Mouse (Mus musculus) limb, embryonic 10.5 days (tissue): ENCODE results near the gene Gnat3. TPM values are rescaled to one million over a fixed set of nuclear protein-coding genes. Genes with fewer than 3 reads are reported as not detected.
"Not testable (repeated sequence)": the region's sequence is repeated elsewhere in the genome, so short reads cannot be mapped to it uniquely, and the experiment has no call there.

Experiments used
- DNase-seq: peaks from one replicate; pipeline ENCODE4 v3.0.0-alpha.2; 2017; ENCODE audit warnings: low spot score
- H3K27ac ChIP-seq: fragments of 300-500 bp; sonication (generic); 2 replicates; pipeline ENCODE4 v1.5.1; 2016; ENCODE audit warnings: mild to moderate bottlenecking
- H3K27me3 ChIP-seq: fragments of 300-500 bp; sonication (generic); 2 replicates; pipeline ENCODE4 v1.6.1; 2016; ENCODE audit warnings: low read depth, mild to moderate bottlenecking; ENCODE audit not compliant: poor library complexity, severe bottlenecking
- H3K36me3 ChIP-seq: fragments of 300-500 bp; sonication (generic); 2 replicates; pipeline ENCODE4 v1.6.1; 2016; ENCODE audit warnings: mild to moderate bottlenecking, moderate library complexity
- H3K4me1 ChIP-seq: fragments of 300-500 bp; sonication (generic); 2 replicates; pipeline ENCODE4 v1.6.1; 2016
- H3K4me3 ChIP-seq: fragments of 300-500 bp; sonication (generic); 2 replicates; pipeline ENCODE4 v1.5.1; 2016; ENCODE audit warnings: mild to moderate bottlenecking, moderate library complexity
- H3K9me3 ChIP-seq: fragments of 300-500 bp; sonication (generic); replicated peaks from 2 replicates; pipeline ENCODE4 v1.6.1; 2016; ENCODE audit warnings: mild to moderate bottlenecking
- WGBS: fragments of 180-500 bp; shearing (Covaris S2); methylation state at CpG from one replicate; pipeline ENCODE4 v1.1.7; 2016; 5-methylcytosine and 5-hydroxymethylcytosine counted together
- polyA plus RNA-seq: library from polyadenylated mRNA; unstranded; fragments of >200 nt; fragmentation: Nextera tagmentation; extraction: Ambion mirVana; gene quantifications from 2 replicates; pipeline ENCODE4 v1.2.1, GENCODE M21; 2016

Gnat3 gene
- not detected in 2 replicates for polyA plus RNA-seq

DNA sequence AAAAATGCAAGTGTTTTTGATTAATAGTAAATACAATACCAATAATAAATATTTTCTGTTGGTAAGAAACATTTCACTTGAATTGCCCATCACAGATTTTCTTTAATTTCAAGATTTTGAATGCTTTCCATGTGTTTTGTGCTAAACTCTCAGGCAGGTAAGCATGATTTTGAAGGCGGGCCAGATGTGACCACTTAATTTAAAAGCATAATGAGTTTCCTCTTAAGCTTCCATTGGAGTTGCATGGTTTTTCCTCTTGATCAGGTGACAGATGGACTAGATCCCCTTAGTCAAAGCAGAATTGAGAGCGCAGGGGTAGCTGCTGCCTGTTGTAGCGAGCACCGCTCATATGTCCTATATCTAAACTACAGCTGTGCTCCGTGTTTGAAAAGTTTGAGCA lies at the start of gene Gnat3:
Gene Gnat3, plus strand, starts transcription at position 301 of the 400 bp plus-strand sequence.
- H3K9me3 ChIP-seq, result no peaks in the 10 kb centered on the region
- no peaks in the 10 kb centered on the region for H3K4me1 ChIP-seq
- 84% methylated on average over 5 of the region's 5 CpGs for WGBS
- H3K27ac ChIP-seq, result no peak within 1 kb of the TSS
- no peak for DNase-seq
- no peak within 1 kb of the TSS for H3K4me3 ChIP-seq
- H3K27me3 ChIP-seq, result no peaks in the 10 kb centered on the region
- H3K36me3 ChIP-seq, result no peaks in the 10 kb centered on the region

DNA sequence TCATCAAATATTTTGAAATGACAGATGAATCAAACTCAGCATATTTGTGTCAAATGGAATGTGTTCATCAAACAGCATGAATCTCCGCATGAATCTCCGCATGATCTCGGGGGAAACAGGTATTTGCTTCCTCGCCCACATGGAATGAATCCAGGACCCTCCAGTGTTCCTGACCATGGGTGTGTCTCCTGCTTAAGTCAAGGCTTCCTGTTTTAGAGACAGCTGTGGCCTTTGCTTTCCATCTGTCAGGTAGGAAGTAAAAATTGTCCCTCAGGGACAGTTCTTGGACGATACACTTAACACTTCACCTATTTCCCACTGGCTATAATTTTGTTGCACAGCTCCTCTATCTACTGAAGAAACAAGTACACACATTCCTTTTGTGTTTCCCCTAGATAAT lies 43.4 kb upstream of the Gnat3 start:
- Histone ChIP-seq H3K4me1 (no peaks in the 10 kb centered on the region), H3K27me3 (no peaks in the 10 kb centered on the region), H3K4me3 (no peak overlapping the region), H3K27ac (no peak overlapping the region), H3K9me3 (no peaks in the 10 kb centered on the region), H3K36me3 (no peaks in the 10 kb centered on the region)
- WGBS, result 88% methylated on average over 5 of the region's 5 CpGs
- DNase-seq, result no peak

DNA sequence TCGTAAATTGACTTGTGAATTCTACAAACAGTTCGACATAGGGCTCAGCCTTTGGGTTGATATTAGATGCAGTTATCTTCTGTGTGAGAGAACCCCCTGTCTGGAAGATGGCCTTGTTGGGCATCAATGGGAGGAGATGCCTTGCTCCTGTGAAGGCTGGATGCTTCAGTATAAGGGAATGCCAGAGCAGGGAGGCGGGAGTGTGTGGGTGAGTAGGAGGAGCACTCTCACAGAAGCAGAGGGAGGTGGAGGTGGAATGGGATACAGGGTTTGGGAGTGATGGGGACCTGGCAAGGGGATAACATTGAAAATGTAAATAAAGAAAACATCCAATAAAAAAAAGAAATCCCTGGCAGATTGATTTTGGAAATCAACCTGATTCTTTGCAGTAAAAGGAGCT lies 38.7 kb upstream of the Gnat3 start:
- WGBS, result 88% methylated on average over 3 of the region's 3 CpGs
- no peak for DNase-seq
- Histone ChIP-seq H3K9me3 (no peaks in the 10 kb centered on the region), H3K27me3 (no peaks in the 10 kb centered on the region), H3K27ac (no peak overlapping the region), H3K4me1 (peaks cover 7% of the 10 kb centered on the region; the same call in 1 of the 2 replicates), H3K36me3 (no peaks in the 10 kb centered on the region), H3K4me3 (no peak overlapping the region)

DNA sequence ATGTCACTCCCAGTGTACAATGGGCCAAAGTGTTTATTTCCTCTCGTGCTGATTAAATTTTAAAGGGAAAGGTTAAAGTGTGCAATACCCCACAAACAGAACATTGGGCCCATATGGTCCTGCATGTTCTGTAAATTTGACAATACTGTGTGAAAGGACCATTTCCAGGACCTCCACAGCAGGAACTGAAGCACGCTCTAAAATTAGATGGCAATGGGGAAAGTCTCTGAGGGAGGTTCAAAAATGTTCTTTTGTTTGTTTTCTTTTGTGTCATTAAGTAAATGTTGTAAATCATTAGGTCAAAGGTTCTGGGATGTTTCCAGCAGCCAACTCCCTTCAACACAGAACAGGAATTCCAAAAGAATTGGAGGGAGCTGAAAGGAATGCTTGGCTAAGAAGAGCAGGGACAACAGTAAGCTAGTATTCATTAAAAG lies 38.2 kb upstream of the Gnat3 start:
- Histone ChIP-seq H3K9me3 (no peaks in the 10 kb centered on the region), H3K4me1 (peaks cover 9% of the 10 kb centered on the region), H3K27ac (no peak overlapping the region), H3K36me3 (no peaks in the 10 kb centered on the region), H3K4me3 (no peak overlapping the region), H3K27me3 (no peaks in the 10 kb centered on the region)
- DNase-seq, result no peak
- WGBS, result 57% methylated on average over 2 of the region's 2 CpGs

DNA sequence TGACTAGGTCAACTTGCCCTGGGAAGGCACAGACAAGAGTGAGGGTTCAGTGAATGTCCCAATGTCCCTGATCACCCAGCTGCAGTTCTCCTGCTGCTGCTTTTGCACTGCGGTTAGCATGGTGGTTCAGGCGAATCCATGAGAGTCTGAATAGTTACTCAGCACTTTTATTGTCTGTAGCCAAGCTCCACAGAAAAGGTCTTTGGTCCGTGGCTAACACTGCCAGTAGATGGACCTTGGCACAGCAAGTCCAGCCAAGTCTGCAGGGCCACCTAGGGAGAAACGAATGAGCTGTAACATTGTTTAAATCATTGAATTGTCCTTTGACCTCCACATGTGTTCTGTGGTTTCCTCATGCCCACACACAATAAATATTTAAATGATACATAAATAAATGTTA lies 33.9 kb upstream of the Gnat3 start:
- Histone ChIP-seq H3K4me1 (peaks cover 11% of the 10 kb centered on the region), H3K9me3 (no peaks in the 10 kb centered on the region), H3K27me3 (no peaks in the 10 kb centered on the region), H3K4me3 (no peak overlapping the region), H3K27ac (no peak overlapping the region), H3K36me3 (no peaks in the 10 kb centered on the region)
- 57% methylated on average over 4 of the region's 4 CpGs for WGBS
- no peak for DNase-seq

DNA sequence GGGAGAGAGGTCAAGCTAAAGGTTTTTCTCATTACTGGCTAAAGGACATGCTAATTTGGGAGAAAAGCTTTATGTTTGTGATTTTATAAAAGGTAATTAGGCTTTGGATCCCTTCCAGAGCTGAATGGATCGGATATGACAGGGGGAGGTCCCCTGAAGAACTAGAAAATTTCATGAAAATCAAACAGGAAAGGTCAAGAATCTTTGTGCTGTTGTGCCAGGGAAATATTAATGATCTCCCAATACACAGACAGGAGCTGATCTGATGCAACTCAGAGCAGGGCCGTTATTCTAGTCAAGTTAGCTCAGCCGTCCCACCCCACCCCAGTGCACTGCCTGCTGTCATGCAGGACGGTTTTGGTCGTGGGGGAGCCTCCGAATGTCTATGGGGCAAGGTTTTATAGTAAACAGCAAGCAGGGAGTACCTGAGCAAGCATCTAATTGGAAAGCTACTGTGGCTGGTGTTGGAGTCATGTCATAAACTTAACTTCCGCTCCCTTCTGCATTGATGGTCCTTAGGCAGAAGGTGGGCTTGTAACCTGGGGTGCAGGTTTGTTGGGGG lies 33.3 kb upstream of the Gnat3 start:
- H3K4me1 ChIP-seq, result peaks cover 11% of the 10 kb centered on the region
- H3K36me3 ChIP-seq, result no peaks in the 10 kb centered on the region
- no peak overlapping the region for H3K27ac ChIP-seq
- no peaks in the 10 kb centered on the region for H3K9me3 ChIP-seq
- DNase-seq, result no peak
- H3K27me3 ChIP-seq, result no peaks in the 10 kb centered on the region
- no peak overlapping the region for H3K4me3 ChIP-seq
- 68% methylated on average over 7 of the region's 7 CpGs for WGBS

DNA sequence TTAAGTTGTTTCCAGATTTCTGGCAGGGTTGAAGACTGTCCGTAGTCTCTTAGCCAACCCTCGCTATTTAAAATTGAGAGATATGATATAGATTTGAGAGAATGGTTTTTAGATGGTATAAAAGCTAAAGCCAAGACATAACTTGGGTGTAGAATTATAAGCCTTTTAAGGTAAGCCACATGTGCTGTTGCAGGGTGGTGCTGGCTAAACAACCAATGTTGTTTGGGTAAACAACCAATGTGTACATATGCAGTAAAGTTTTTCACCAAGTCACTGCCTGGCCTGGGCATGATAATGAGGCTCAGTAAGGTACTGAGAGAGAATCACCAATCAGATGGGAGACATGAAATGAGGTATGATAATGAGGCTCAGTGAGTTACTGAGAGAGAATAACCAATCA lies 30.8 kb upstream of the Gnat3 start:
- not testable (repeated sequence) for DNase-seq, H3K4me3 ChIP-seq
- WGBS, result 96% methylated on average over 2 of the region's 2 CpGs

DNA sequence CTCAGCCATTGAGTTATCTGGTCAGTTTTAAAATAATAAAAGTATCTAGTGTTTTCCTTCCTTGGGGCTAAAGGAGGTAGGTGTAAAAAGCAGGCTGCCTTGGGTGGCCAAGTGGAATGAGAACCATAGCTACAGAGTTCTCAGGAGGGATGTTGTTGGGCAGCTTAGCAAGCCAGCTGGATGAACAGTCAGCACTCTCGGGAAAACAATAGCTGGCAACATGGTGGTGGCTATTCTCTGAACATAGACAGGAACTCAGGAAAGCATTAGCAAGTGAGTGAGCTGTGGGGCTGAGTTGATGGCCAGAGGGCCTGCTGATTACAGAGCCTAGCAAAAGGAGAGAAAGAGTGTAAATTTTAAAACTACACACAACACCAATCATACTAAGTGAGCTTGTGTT lies 27.8 kb upstream of the Gnat3 start:
- H3K9me3 ChIP-seq, result no peaks in the 10 kb centered on the region
- no peak for DNase-seq
- H3K36me3 ChIP-seq, result no peaks in the 10 kb centered on the region
- no peaks in the 10 kb centered on the region for H3K27me3 ChIP-seq
- H3K4me1 ChIP-seq, result no peaks in the 10 kb centered on the region
- H3K4me3 ChIP-seq, result no peak overlapping the region
- no peak overlapping the region for H3K27ac ChIP-seq
- 90% methylated on average over 1 of the region's 1 CpGs for WGBS

More for the DNA sequence above, 30.8 kb upstream of the Gnat3 start:
- not testable (repeated sequence) for H3K36me3 ChIP-seq, H3K27ac ChIP-seq, H3K9me3 ChIP-seq, H3K27me3 ChIP-seq
- peaks cover 11% of the 10 kb centered on the region for H3K4me1 ChIP-seq

DNA sequence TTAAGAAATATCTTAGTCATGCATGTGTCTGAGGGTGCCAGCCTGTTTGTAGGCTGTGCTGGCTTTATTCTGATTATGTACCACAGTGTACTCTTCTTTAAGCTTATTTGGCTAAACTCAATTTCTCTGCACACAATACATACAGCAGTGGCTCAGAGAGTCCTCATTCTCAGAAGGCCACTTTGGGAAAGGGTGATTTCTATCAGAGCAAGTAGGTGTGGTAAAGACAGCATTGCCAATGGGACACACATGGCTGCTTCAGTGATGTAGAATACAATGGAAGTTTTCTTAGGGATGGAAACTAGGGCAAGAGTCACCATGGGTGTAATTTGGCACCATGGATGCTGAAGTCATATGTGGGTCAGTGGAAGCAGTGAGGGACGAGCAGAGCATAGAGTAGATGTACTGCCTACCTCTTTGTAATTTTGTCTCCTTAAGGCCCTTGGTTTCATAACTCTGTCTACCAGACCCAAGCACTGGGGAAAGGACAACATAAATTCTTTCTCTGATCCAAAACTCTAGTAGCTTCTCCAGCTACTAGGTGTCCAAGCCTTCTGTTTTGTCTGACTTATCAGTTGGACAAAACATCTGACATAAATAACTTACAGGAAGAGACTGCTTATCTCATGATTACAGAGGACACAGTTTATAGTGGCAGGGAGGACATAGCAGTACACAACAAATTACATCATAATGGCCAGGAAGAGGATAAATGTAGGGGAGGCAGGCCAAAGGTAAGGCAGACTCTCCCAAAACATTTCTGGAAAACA lies 24.0 kb upstream of the Gnat3 start:
- DNase-seq, result no peak
- Histone ChIP-seq H3K9me3 (no peaks in the 10 kb centered on the region), H3K4me3 (no peak overlapping the region), H3K4me1 (no peaks in the 10 kb centered on the region), H3K36me3 (no peaks in the 10 kb centered on the region), H3K27me3 (no peaks in the 10 kb centered on the region), H3K27ac (no peak overlapping the region)
- WGBS, result 87% methylated on average over 1 of the region's 1 CpGs

DNA sequence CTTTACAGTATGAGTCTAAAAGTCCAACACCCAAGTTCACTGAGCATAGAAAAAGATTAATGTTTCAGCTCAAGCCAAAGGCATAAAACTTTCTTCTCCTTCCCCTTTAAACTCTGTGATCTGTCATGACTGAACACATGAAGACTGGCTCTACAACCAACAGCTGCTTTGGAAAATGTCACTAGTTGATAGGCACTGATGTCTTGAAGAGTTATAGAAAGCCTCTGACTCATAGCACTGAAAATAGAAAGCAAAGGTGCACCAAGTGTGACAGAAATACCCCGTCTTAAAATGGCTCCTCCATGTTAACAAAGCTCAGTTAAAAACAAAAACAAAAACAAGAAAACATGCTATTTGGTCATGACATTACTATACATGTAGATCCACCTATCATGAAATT lies 5.9 kb upstream of the Gnat3 start:
- Histone ChIP-seq H3K9me3 (no peaks in the 10 kb centered on the region), H3K36me3 (no peaks in the 10 kb centered on the region), H3K4me1 (no peaks in the 10 kb centered on the region), H3K27ac (no peak overlapping the region), H3K27me3 (no peaks in the 10 kb centered on the region), H3K4me3 (no peak overlapping the region)
- 80% methylated on average over 1 of the region's 1 CpGs for WGBS
- DNase-seq, result no peak

DNA sequence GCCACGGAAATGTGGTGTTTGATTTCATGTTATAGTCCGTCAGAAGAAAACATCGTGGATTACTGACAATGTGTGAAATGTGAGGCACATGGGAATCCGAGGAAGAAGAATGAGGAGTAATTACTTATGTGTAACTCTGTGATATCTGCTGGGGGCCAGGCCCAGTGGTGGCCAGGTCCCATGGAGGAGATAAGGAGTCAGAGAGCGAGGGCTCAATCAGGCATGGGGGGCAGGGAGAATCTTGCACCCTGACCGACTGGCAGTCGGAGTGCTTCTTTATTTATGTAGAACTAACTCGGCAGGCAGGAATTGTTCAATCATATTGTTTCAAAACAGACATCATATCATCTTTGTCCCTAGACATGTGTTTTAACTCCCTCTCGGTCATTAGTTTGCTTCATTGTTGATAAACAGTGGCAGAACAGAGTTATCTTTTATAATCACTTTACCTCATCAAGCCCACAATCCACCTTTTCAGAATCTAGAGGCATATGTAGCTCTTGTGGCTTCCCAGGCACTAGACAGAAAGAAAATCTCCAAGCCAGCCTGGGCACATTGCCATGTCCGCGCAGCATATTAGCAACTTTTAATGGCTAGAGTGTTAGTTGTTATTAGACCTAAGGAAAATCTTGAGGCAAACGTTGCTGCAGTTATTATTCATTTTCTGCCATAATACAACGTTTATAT lies 7.5 kb downstream of the Gnat3 start:
- no peaks in the 10 kb centered on the region for H3K36me3 ChIP-seq
- H3K4me3 ChIP-seq, result no peak overlapping the region
- WGBS, result 88% methylated on average over 13 of the region's 13 CpGs
- no peaks in the 10 kb centered on the region for H3K9me3 ChIP-seq
- no peaks in the 10 kb centered on the region for H3K4me1 ChIP-seq
- H3K27ac ChIP-seq, result no peak overlapping the region
- no peak for DNase-seq
- no peaks in the 10 kb centered on the region for H3K27me3 ChIP-seq

DNA sequence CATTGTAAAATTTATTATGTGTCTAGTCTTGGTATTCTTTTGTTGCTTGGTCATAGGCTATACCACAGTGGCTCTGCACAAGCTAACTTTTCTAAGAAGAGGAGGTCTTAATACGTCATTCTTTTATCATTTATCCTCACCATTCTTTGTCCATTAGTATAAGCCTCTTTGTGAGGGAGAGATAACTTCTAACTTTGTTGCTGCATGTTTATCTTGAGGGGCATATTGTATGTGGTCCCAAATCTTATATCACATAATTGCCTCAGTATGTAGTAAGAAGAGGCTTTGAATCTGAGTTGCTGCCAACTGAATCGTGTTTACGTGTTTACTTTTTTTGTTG lies 8.0 kb downstream of the Gnat3 start:
- Histone ChIP-seq H3K36me3 (no peaks in the 10 kb centered on the region), H3K27ac (no peak overlapping the region), H3K27me3 (no peaks in the 10 kb centered on the region), H3K9me3 (no peaks in the 10 kb centered on the region), H3K4me1 (no peaks in the 10 kb centered on the region), H3K4me3 (no peak overlapping the region)
- no peak for DNase-seq
- 98% methylated on average over 3 of the region's 3 CpGs for WGBS

DNA sequence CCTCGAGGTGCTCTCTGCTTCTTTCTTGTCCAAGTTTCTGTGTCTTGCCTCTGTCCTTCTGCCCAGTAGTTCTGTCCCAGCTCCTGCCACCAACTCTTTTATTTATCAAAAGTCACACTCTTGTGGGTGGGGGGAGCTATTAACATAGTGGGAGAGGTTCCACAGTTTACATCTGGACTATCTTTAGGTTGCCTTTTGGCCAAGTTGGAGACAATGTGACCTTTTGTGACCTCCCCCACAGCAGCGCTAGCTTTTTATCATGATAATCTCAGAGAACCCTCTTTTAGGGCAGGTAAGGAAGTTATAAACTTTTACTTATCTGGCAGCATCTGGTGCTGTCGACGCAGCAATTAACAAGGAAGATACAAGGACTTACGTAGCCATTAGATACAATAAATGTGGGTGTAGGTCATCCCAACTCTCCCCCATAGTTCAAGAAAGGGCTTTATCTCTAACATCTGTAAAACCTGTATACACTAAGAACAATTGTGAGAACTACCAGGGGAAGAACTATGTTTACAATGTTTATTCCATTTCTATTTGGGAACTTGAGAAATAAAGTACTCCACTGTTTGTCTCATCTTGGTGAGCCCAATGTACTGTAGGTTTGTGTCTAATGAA lies 18.3 kb downstream of the Gnat3 start:
- Histone ChIP-seq H3K27ac (no peak overlapping the region), H3K27me3 (no peaks in the 10 kb centered on the region), H3K36me3 (no peaks in the 10 kb centered on the region), H3K4me1 (no peaks in the 10 kb centered on the region), H3K9me3 (no peaks in the 10 kb centered on the region), H3K4me3 (no peak overlapping the region)
- WGBS, result 58% methylated on average over 5 of the region's 5 CpGs
- DNase-seq, result no peak
